Mouse (Mus musculus) cerebellum, postnatal 14 days (tissue): ENCODE results near the gene Srek1.

Experiments
- DNase-seq, 2 experiments: peaks; one replicate each; pipeline ENCODE4 v3.0.0; 2021; ENCODE audit warnings: mixed read lengths in 2 of 2

Gene Srek1

GRCm38 (mm10) chr13:103711406-103712025 lies 62.9 kb downstream of the Srek1 start:
- peak; percentile 14 to 24 for DNase-seq

GRCm38 (mm10) chr13:103710359-103710781 lies 64.0 kb downstream of the Srek1 start:
- DNase-seq, result peak in 1 of 2 experiments; percentile 41

GRCm38 (mm10) chr13:103705436-103705978 lies 68.9 kb downstream of the Srek1 start:
- no peak for DNase-seq

GRCm38 (mm10) chr13:103703833-103704232 lies 70.6 kb downstream of the Srek1 start:
- no peak for DNase-seq

- peak; percentile 59 to 82 for DNase-seq
These were observed 71.0 kb downstream of the Srek1 start for GRCm38 (mm10) chr13:103703386-103703785.

DNA sequence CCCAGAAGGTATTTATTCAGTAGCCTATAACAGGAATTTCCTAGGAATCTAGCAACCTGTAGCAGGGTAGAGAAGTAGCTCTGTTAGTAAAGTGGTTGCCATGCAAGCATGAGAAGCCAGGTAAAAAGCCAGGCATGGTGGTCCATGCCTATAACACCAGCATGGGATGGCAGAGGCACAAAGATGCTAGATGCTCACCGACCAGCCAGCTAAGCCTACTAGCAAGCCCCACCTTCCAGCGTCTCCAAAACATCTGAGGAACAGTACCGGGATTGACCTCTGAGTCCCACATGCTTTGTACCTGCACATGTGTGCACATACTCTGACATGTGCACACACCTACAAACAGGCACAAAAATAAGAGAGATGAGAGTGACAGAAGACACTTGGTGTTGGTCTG lies 72.1 kb downstream of the Srek1 start:
- DNase-seq, result no peak

DNA sequence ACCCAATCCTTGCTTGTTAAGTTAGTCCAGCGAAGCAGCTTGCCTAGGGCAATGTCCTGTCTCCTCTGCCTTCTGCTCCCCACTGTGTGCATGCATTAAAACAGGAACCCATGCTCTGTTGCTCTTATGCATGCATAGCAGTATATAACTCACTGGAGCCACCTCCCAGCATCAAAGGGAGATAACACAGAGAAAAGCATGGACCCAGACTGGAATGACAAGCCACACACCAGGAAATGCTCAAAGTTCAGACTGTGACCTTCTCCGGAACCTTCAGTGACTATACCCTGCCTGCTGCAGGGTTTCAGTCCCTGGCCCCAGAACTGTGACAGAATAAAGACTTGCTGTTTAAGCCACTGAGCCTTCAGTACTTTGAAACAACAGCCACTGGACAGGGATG lies 73.7 kb downstream of the Srek1 start:
- DNase-seq, result no peak

GRCm38 (mm10) chr13:103697993-103698392 lies 76.4 kb downstream of the Srek1 start:
- DNase-seq, result no peak

DNA sequence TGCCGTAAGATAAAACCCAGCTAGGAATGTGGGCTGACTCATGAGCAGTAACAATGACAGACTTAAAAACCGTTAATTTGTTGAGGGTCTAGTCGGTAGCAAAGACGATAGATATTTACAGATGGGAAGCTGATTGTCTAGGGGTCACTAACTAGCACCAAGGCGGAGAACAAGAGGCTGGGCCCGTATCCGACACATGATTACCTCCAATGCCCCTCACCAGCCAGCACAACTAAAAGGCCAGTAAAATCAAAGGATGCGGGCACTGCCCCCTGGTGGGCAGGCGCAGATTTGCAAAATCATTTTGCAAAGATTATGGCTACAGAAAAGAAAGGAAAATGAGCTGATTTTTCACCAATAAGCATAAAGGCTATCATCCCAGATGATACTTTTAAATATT lies 78.2 kb downstream of the Srek1 start:
- DNase-seq, result peak; percentile 50 to 70

DNA sequence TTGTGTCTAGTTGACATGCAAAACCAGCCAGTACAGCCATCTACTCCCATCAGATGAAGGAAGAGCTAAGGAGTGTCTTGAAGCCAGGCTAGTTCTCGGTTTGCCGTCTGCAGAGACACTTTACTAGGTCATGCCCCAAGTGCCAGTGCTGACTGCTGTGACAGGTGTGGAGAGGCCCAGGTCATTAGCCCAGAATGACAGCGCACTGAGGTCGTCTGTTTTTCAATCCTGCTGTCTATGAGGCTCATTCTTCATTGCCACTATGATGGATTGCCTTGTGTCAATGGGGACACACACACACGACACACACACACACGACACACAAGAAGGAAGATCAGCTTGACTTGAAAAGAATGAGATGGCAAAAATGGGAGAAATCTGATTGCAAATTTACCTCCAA lies 79.0 kb downstream of the Srek1 start:
- no peak for DNase-seq
